Mouse (Mus musculus) cortical plate, adult 2 months (tissue): ENCODE results near the gene Tas2r120. TPM values are rescaled to one million over a fixed set of nuclear protein-coding genes. Genes with fewer than 3 reads are reported as not detected.
"Not testable (repeated sequence)": the region's sequence is repeated elsewhere in the genome, so short reads cannot be mapped to it uniquely, and the experiment has no call there.

Source experiments
- H3K27ac ChIP-seq: fragments of 200-500 bp; 2 replicates; pipeline ENCODE4 v1.5.1; 2012; ENCODE audit warnings: low read length, control low read depth, inconsistent platforms; ENCODE audit not compliant: insufficient read depth
- H3K4me1 ChIP-seq: fragments of 200-500 bp; 2 replicates; pipeline ENCODE4 v1.6.1; 2011; ENCODE audit warnings: low read length; ENCODE audit not compliant: control insufficient read depth, insufficient read depth
- H3K4me3 ChIP-seq: fragments of 200-500 bp; 2 replicates; pipeline ENCODE4 v1.5.1; 2011; ENCODE audit warnings: mild to moderate bottlenecking, low read length, control low read depth; ENCODE audit not compliant: insufficient read depth
- CTCF ChIP-seq: fragments of 200-500 bp; IDR thresholded peaks from 2 replicates; pipeline ENCODE4 v1.5.1; 2011; ENCODE audit warnings: mild to moderate bottlenecking, control low read depth, low read length; ENCODE audit not compliant: insufficient read depth; ENCODE audit errors: extremely low read depth
- POLR2A ChIP-seq: fragments of 200-500 bp; IDR thresholded peaks from 2 replicates; pipeline ENCODE4 v1.6.1; 2011; ENCODE audit warnings: mild to moderate bottlenecking, low read length, control low read depth; ENCODE audit not compliant: insufficient read depth; ENCODE audit errors: extremely low read depth
- polyA plus RNA-seq: library from polyadenylated mRNA; depleted of rRNA; stranded (reverse); fragments of >200 nt; gene quantifications from 2 replicates; pipeline ENCODE4 v1.2.3, GENCODE M21; 2012; rRNA removed

Tas2r120 gene
- polyA plus RNA-seq = not detected in 2 replicates

GRCm38 (mm10) chr6:132656653-132657052, at the start of gene Tas2r120:
Gene Tas2r120 (plus strand): TSS chr6:132656953.
- Histone ChIP-seq H3K27ac (no peak within 1 kb of the TSS), H3K4me3 (no peak within 1 kb of the TSS), H3K4me1 (no peaks in the 10 kb centered on the region)
- no peak for TF ChIP-seq CTCF
- TF ChIP-seq POLR2A = no peak

GRCm38 (mm10) chr6:132649399-132649798, 7.4 kb upstream of the Tas2r120 start:
- Histone ChIP-seq H3K4me3 (no peak overlapping the region), H3K4me1 (no peaks in the 10 kb centered on the region), H3K27ac (no peak overlapping the region)
- TF ChIP-seq POLR2A (no peak), CTCF (no peak)

DNA sequence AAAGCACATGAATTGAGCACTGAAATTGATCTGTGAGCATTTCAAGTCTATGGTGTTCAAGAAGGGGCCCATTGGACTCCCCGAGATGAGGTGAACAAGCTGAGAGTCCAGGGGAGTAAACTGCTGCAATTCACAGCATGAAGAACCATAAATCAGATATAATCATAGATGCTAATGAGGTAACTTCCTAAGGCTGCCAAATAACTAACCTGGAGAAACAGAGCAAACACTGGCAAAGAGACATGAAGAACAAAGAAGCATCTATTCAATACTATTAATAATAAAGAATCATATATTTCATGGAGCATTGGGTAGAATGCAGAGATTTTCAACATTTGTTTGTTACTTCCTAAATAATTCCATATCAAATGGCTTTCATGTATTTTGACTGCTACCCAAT, 5.3 kb upstream of the Tas2r120 start, which contains the start of gene A630073D07Rik:
TSS of gene A630073D07Rik (minus strand) at position 101 of the 400 bp plus-strand sequence.
- Histone ChIP-seq H3K4me3 (no peak within 1 kb of the TSS), H3K27ac (no peak within 1 kb of the TSS), H3K4me1 (no peaks in the 10 kb centered on the region)
- TF ChIP-seq POLR2A (no peak), CTCF (no peak)

DNA sequence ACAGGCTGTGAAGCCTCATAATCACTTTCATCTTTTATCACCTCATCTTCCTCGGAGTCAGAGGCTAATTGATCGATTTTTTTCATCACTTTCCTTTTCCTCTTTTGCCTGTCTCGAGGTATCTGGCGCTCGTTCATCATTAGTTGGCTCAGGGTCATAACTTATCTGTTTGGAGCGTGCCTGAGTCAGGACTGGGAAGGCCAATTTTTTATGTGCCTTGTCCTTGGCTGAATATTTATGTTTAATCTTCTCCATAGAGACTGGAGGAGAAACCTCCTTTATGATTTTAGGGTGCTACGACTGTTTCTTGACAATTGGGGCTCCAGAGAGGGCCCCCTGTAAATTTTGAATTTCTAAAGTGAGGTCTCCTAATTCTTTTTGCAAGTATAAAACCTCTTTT, 34.8 kb downstream of the Tas2r120 start:
- H3K4me3 ChIP-seq, H3K27ac ChIP-seq, H3K4me1 ChIP-seq: not testable (repeated sequence)

DNA sequence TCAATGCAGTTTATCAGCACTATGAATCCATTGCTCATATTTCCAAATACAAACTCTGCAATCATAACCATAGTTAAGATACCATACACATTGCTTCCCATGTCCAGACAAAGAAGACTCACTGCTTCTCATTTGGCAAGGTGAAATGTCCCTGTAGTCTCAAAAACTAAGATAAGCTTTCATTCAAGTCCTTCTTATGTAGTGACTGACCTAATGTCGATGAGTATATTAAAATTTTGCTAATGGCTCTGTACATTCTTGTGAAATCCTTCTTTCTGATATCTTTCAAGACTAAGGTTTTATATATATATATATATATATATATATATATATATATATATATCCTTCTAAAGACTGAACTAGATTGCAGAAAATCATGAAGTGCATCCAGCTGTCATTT, 44.2 kb downstream of the Tas2r120 start, which contains the start of gene Tas2r121:
TSS of gene Tas2r121 (minus strand) at position 101 of the 400 bp plus-strand sequence.
- Histone ChIP-seq H3K27ac (no peak within 1 kb of the TSS), H3K4me3 (no peak within 1 kb of the TSS), H3K4me1 (no peaks in the 10 kb centered on the region)
- TF ChIP-seq CTCF (no peak), POLR2A (no peak)

Other genes with a start within 250 kb of the Tas2r120 start
- not detected in 2 replicates for gene Prh1, start 87.1 kb upstream of the Tas2r120 start, polyA plus RNA-seq
- not detected in 2 replicates for gene Prp2, start 61.0 kb upstream of the Tas2r120 start, polyA plus RNA-seq
- gene A630073D07Rik, start 5.4 kb upstream of the Tas2r120 start, polyA plus RNA-seq = not detected in 2 replicates
- not detected in 2 replicates for gene Tas2r121, start 44.1 kb downstream of the Tas2r120 start, polyA plus RNA-seq
- not detected in 2 replicates for gene Tas2r122, start 55.0 kb downstream of the Tas2r120 start, polyA plus RNA-seq
- not detected in 2 replicates for gene Tas2r115, start 81.1 kb downstream of the Tas2r120 start, polyA plus RNA-seq
- gene Tas2r124, start 97.8 kb downstream of the Tas2r120 start, polyA plus RNA-seq = not detected in 2 replicates
- gene Tas2r102, start 105.2 kb downstream of the Tas2r120 start, polyA plus RNA-seq = not detected in 2 replicates
- gene Tas2r136, start 121.2 kb downstream of the Tas2r120 start, polyA plus RNA-seq = not detected in 2 replicates
- not detected in 2 replicates for gene Tas2r117, start 145.9 kb downstream of the Tas2r120 start, polyA plus RNA-seq
- gene Tas2r123, start 190.2 kb downstream of the Tas2r120 start, polyA plus RNA-seq = not detected in 2 replicates
- gene Tas2r116, start 198.5 kb downstream of the Tas2r120 start, polyA plus RNA-seq = not detected in 2 replicates
- gene Tas2r110, start 211.1 kb downstream of the Tas2r120 start, polyA plus RNA-seq = not detected in 2 replicates
- gene Tas2r113, start 236.1 kb downstream of the Tas2r120 start, polyA plus RNA-seq = not detected in 2 replicates